Mouse (Mus musculus) megakaryocyte, embryonic 14.5 days (primary cell): Measurements from ENCODE around the gene Galntl6.

Experiments
- FLI1 ChIP-seq: IDR thresholded peaks from 2 replicates; pipeline ENCODE4 v1.6.1; 2012; ENCODE audit warnings: low read length, inconsistent platforms, mixed read lengths
- GATA1 ChIP-seq: IDR thresholded peaks from 3 replicates; pipeline ENCODE4 v1.6.1; 2012; ENCODE audit warnings: mixed read lengths, low read length, inconsistent platforms, borderline replicate concordance

GRCm38 (mm10) chr8:58655631-58656030 lies 256.8 kb downstream of the Galntl6 start:
- no peak for TF ChIP-seq FLI1
- TF ChIP-seq GATA1 = no peak
